Mouse (Mus musculus): ENCODE results near the gene Vmn2r94. TPM values are rescaled to one million over a fixed set of nuclear protein-coding genes. Genes with fewer than 3 reads are reported as not detected.

The Vmn2r94 gene
- not detected in 2 replicates for polyA plus RNA-seq (2012; rRNA removed)

- TF ChIP-seq CTCF (IDR thresholded peaks at IDR 0.05; ENCODE audit: borderline replicate concordance, control insufficient read depth, extremely low read depth, insufficient read depth, low read length, poor library complexity): no peak
- TF ChIP-seq POLR2A (IDR thresholded peaks at IDR 0.05; ENCODE audit: control insufficient read depth, extremely low read depth, insufficient read depth, low read length, poor library complexity): no peak
- Histone ChIP-seq H3K27me3 (ENCODE audit: control insufficient read depth, insufficient read depth, low read length) (no peaks in the 10 kb centered on the region), H3K27ac (ENCODE audit: control insufficient read depth, insufficient read depth, low read length) (no peak within 1 kb of the TSS), H3K4me1 (replicated peaks; ENCODE audit: control insufficient read depth, insufficient read depth, low read length) (no peaks in the 10 kb centered on the region), H3K36me3 (ENCODE audit: control insufficient read depth, insufficient read depth, low read length) (no peaks in the 10 kb centered on the region), H3K4me3 (ENCODE audit: control insufficient read depth, insufficient read depth, low read length) (no peak within 1 kb of the TSS)
- DNase-seq: no peak
- 72% methylated on average over 2 of the region's 2 CpGs for WGBS
Observed at GRCm38 (mm10) chr17:18277656-18278055, at the start of gene Vmn2r94. Gene Vmn2r94, minus strand, starts transcription at chr17:18277756.

GRCm38 (mm10) chr17:18323031-18323430, 45.5 kb upstream of the Vmn2r94 start:
- WGBS: 99% methylated on average over 2 of the region's 2 CpGs
- H3K27me3 ChIP-seq (ENCODE audit: control insufficient read depth, insufficient read depth, low read length): no peaks in the 10 kb centered on the region

GRCm38 (mm10) chr17:18297799-18298198, 20.2 kb upstream of the Vmn2r94 start, which contains the start of gene Vmn2r93:
Gene Vmn2r93, plus strand, starts transcription at chr17:18298099.
- Histone ChIP-seq H3K27ac (ENCODE audit: control insufficient read depth, insufficient read depth, low read length) (no peak within 1 kb of the TSS), H3K4me1 (replicated peaks; ENCODE audit: control insufficient read depth, insufficient read depth, low read length) (no peaks in the 10 kb centered on the region), H3K27me3 (ENCODE audit: control insufficient read depth, insufficient read depth, low read length) (no peaks in the 10 kb centered on the region), H3K36me3 (ENCODE audit: control insufficient read depth, insufficient read depth, low read length) (no peaks in the 10 kb centered on the region), H3K4me3 (ENCODE audit: control insufficient read depth, insufficient read depth, low read length) (no peak within 1 kb of the TSS)
- DNase-seq: no peak
- 33% methylated on average over 1 of the region's 1 CpGs for WGBS
- no peak for TF ChIP-seq CTCF (IDR thresholded peaks at IDR 0.05; ENCODE audit: borderline replicate concordance, control insufficient read depth, extremely low read depth, insufficient read depth, low read length, poor library complexity)
- no peak for TF ChIP-seq POLR2A (IDR thresholded peaks at IDR 0.05; ENCODE audit: control insufficient read depth, extremely low read depth, insufficient read depth, low read length, poor library complexity)

More at GRCm38 (mm10) chr17:18323031-18323430, 45.5 kb upstream of the Vmn2r94 start:
- H3K36me3 ChIP-seq (ENCODE audit: control insufficient read depth, insufficient read depth, low read length): no peaks in the 10 kb centered on the region
- DNase-seq: no peak
- H3K4me1 ChIP-seq (replicated peaks; ENCODE audit: control insufficient read depth, insufficient read depth, low read length): no peaks in the 10 kb centered on the region
- TF ChIP-seq CTCF (IDR thresholded peaks at IDR 0.05; ENCODE audit: borderline replicate concordance, control insufficient read depth, extremely low read depth, insufficient read depth, low read length, poor library complexity): no peak
- TF ChIP-seq POLR2A (IDR thresholded peaks at IDR 0.05; ENCODE audit: control insufficient read depth, extremely low read depth, insufficient read depth, low read length, poor library complexity): no peak
- no peak overlapping the region for H3K4me3 ChIP-seq (ENCODE audit: control insufficient read depth, insufficient read depth, low read length)
- no peak overlapping the region for H3K27ac ChIP-seq (ENCODE audit: control insufficient read depth, insufficient read depth, low read length)

- Histone ChIP-seq H3K4me1 (replicated peaks; ENCODE audit: control insufficient read depth, insufficient read depth, low read length) (no peaks in the 10 kb centered on the region), H3K36me3 (ENCODE audit: control insufficient read depth, insufficient read depth, low read length) (no peaks in the 10 kb centered on the region), H3K27ac (ENCODE audit: control insufficient read depth, insufficient read depth, low read length) (no peak overlapping the region), H3K27me3 (ENCODE audit: control insufficient read depth, insufficient read depth, low read length) (no peaks in the 10 kb centered on the region), H3K4me3 (ENCODE audit: control insufficient read depth, insufficient read depth, low read length) (no peak overlapping the region)
- WGBS: 86% methylated on average over 14 of the region's 14 CpGs
- TF ChIP-seq CTCF (IDR thresholded peaks at IDR 0.05; ENCODE audit: borderline replicate concordance, control insufficient read depth, extremely low read depth, insufficient read depth, low read length, poor library complexity) (no peak), POLR2A (IDR thresholded peaks at IDR 0.05; ENCODE audit: control insufficient read depth, extremely low read depth, insufficient read depth, low read length, poor library complexity) (no peak)
- no peak for DNase-seq
Observed at GRCm38 (mm10) chr17:18236931-18237330, 40.6 kb downstream of the Vmn2r94 start.

GRCm38 (mm10) chr17:18231996-18232395, 45.6 kb downstream of the Vmn2r94 start:
- Histone ChIP-seq H3K4me3 (ENCODE audit: control insufficient read depth, insufficient read depth, low read length) (no peak overlapping the region), H3K36me3 (ENCODE audit: control insufficient read depth, insufficient read depth, low read length) (no peaks in the 10 kb centered on the region), H3K27ac (ENCODE audit: control insufficient read depth, insufficient read depth, low read length) (no peak overlapping the region), H3K27me3 (ENCODE audit: control insufficient read depth, insufficient read depth, low read length) (no peaks in the 10 kb centered on the region), H3K4me1 (replicated peaks; ENCODE audit: control insufficient read depth, insufficient read depth, low read length) (no peaks in the 10 kb centered on the region)
- WGBS: 78% methylated on average over 2 of the region's 2 CpGs
- no peak for DNase-seq
- TF ChIP-seq POLR2A (IDR thresholded peaks at IDR 0.05; ENCODE audit: control insufficient read depth, extremely low read depth, insufficient read depth, low read length, poor library complexity) (no peak), CTCF (IDR thresholded peaks at IDR 0.05; ENCODE audit: borderline replicate concordance, control insufficient read depth, extremely low read depth, insufficient read depth, low read length, poor library complexity) (no peak)

- TF ChIP-seq CTCF (IDR thresholded peaks at IDR 0.05; ENCODE audit: borderline replicate concordance, control insufficient read depth, extremely low read depth, insufficient read depth, low read length, poor library complexity) (no peak), POLR2A (IDR thresholded peaks at IDR 0.05; ENCODE audit: control insufficient read depth, extremely low read depth, insufficient read depth, low read length, poor library complexity) (no peak)
- DNase-seq: no peak
- Histone ChIP-seq H3K36me3 (ENCODE audit: control insufficient read depth, insufficient read depth, low read length) (no peaks in the 10 kb centered on the region), H3K4me1 (replicated peaks; ENCODE audit: control insufficient read depth, insufficient read depth, low read length) (no peaks in the 10 kb centered on the region), H3K27me3 (ENCODE audit: control insufficient read depth, insufficient read depth, low read length) (no peaks in the 10 kb centered on the region), H3K27ac (ENCODE audit: control insufficient read depth, insufficient read depth, low read length) (no peak overlapping the region), H3K4me3 (ENCODE audit: control insufficient read depth, insufficient read depth, low read length) (no peak overlapping the region)
Observed at GRCm38 (mm10) chr17:18221300-18221699, 56.3 kb downstream of the Vmn2r94 start.

Other genes with a start within 250 kb of the Vmn2r94 start
- gene Vmn2r124, start 228.3 kb downstream of the Vmn2r94 start, polyA plus RNA-seq (2012; rRNA removed): not detected in 2 replicates
- gene Vmn2r91, start 192.7 kb downstream of the Vmn2r94 start, polyA plus RNA-seq (2012; rRNA removed): not detected in 2 replicates
- not detected in 2 replicates for gene Vmn2r92, start 125.9 kb downstream of the Vmn2r94 start, polyA plus RNA-seq (2012; rRNA removed)
- not detected in 2 replicates for gene Vmn2r93, start 20.3 kb upstream of the Vmn2r94 start, polyA plus RNA-seq (2012; rRNA removed)
- gene Vmn2r95, start 146.3 kb upstream of the Vmn2r94 start, polyA plus RNA-seq (2012; rRNA removed): not detected in 2 replicates

Data from thymus, adult 2 months (tissue).